Comparison of ENCODE assay signal across 8 mouse cellular contexts in the genomic region with DNA sequence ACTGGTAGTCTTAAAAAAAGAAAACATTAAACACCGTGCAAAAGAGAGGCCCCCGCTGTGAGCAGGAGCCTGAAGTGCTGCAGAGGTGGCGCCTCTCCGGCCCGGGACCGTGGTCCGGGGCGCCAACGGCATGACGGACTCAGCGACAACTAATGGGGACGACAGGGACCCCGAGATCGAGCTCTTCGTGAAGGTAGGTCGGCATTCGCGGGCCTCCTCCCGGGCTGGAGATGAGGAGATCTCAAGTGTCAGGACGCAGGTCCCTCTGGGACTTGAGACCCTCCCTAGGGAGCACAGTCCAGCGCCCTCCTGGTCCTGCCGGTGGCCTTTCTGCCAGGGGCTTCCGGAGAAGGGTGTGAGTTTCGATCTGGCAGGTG. TPM values are rescaled to one million over a fixed set of nuclear protein-coding genes. Genes with fewer than 3 reads are reported as not detected.
A peak's percentile ranks its signal among the peaks of the same experiment; 100 is the strongest.
DNase-seq lines count a peak whose midpoint lies in the region; ATAC-seq and TF ChIP-seq lines count a peak whose summit lies in the region.

No protein-coding gene starts in this region.

- peaks cover 17% of the 10 kb centered on the region for H3K4me1 ChIP-seq in heart, adult 2 months (ENCODE audit: control insufficient read depth, insufficient read depth, low read length)
- H3K4me1 ChIP-seq in bone marrow, adult 2 months (ENCODE audit: control insufficient read depth, insufficient read depth, low read length), result no peaks in the 10 kb centered on the region; the same call in 1 of the 2 replicates
- H3K4me1 ChIP-seq in kidney, embryonic 16.5 days (ENCODE audit: insufficient read depth, low read length), result peaks cover 15% of the 10 kb centered on the region
- peaks cover 10% of the 10 kb centered on the region for H3K4me1 ChIP-seq in midbrain, embryonic 11.5 days (ENCODE audit: control insufficient read depth, insufficient read depth, low read length)

- TF ChIP-seq POLR2A in heart, adult 2 months (IDR thresholded peaks at IDR 0.05; ENCODE audit: insufficient read depth, low read depth, low read length), result no peak
- no peak for TF ChIP-seq POLR2A in bone marrow, adult 2 months (IDR thresholded peaks at IDR 0.05; ENCODE audit: borderline replicate concordance, control insufficient read depth, low read depth, low read length)

- TF ChIP-seq EP300 in heart, adult 2 months (IDR thresholded peaks at IDR 0.05; ENCODE audit: insufficient read depth, low read depth, low read length), result no peak

- peak overlapping the region; percentile 82 for H3K4me2 ChIP-seq in kidney, embryonic 16.5 days (replicated peaks; ENCODE audit: low read depth, low read length)
- peak overlapping the region; percentile 90 for H3K4me2 ChIP-seq in midbrain, embryonic 11.5 days

- peak overlapping the region; percentile 89 for H3K9ac ChIP-seq in heart, adult 2 months (ENCODE audit: low read depth, low read length)
- H3K9ac ChIP-seq in kidney, embryonic 16.5 days (replicated peaks; ENCODE audit: low read length), result peak overlapping the region; percentile 58
- peak overlapping the region; percentile 48 for H3K9ac ChIP-seq in midbrain, embryonic 11.5 days (ENCODE audit: low read length)

- H3K27ac ChIP-seq in heart, adult 2 months, result peak overlapping the region; percentile 90
- H3K27ac ChIP-seq in bone marrow, adult 2 months (ENCODE audit: control insufficient read depth, insufficient read depth, low read depth, low read length, poor library complexity), result no peak overlapping the region
- 0 out of 2 replicates have a peak overlapping the region, but pooled peaks have one; percentile 1 for H3K27ac ChIP-seq in kidney, embryonic 16.5 days (ENCODE audit: low read length)
- no peak overlapping the region for H3K27ac ChIP-seq in midbrain, embryonic 11.5 days (ENCODE audit: low read depth, low read length)

- peak; percentile 43; the same call in 1 of the 2 replicates for ATAC-seq in kidney, embryonic 16.5 days (ENCODE audit: low FRiP score, low TSS enrichment)
- peak; percentile 40; the same call in 1 of the 2 replicates for ATAC-seq in midbrain, embryonic 11.5 days (ENCODE audit: low FRiP score)

- H3K9me3 ChIP-seq in kidney, embryonic 16.5 days (ENCODE audit: low read length), result no peaks in the 10 kb centered on the region
- H3K9me3 ChIP-seq in midbrain, embryonic 11.5 days (ENCODE audit: control insufficient read depth, low read length), result no peaks in the 10 kb centered on the region

- H3K27me3 ChIP-seq in heart, adult 2 months (ENCODE audit: control insufficient read depth, insufficient read depth, low read length), result no peaks in the 10 kb centered on the region
- H3K27me3 ChIP-seq in kidney, embryonic 16.5 days (ENCODE audit: insufficient read depth, low read length), result peaks cover 7% of the 10 kb centered on the region; the same call in 1 of the 2 replicates
- H3K27me3 ChIP-seq in midbrain, embryonic 11.5 days (ENCODE audit: control insufficient read depth, insufficient read depth, low read length), result peaks cover 19% of the 10 kb centered on the region

- peaks cover 5% of the 10 kb centered on the region for H3K79me2 ChIP-seq in heart, adult 2 months (replicated peaks; ENCODE audit: control insufficient read depth, insufficient read depth, low read length)

- H3K4me3 ChIP-seq in heart, adult 2 months, result peak overlapping the region; percentile 97
- peak overlapping the region; percentile 54 for H3K4me3 ChIP-seq in bone marrow, adult 2 months (replicated peaks; ENCODE audit: control insufficient read depth, low read depth, low read length)
- H3K4me3 ChIP-seq in kidney, embryonic 16.5 days (ENCODE audit: low read length), result peak overlapping the region; percentile 50
- peak overlapping the region; percentile 35 for H3K4me3 ChIP-seq in midbrain, embryonic 11.5 days (ENCODE audit: low read depth, low read length)

- peaks cover 11% of the 10 kb centered on the region for H3K36me3 ChIP-seq in heart, adult 2 months (ENCODE audit: control insufficient read depth, insufficient read depth, low read length)
- no peaks in the 10 kb centered on the region for H3K36me3 ChIP-seq in kidney, embryonic 16.5 days (ENCODE audit: insufficient read depth, low read length)
- H3K36me3 ChIP-seq in midbrain, embryonic 11.5 days (ENCODE audit: control insufficient read depth, insufficient read depth, low read length), result no peaks in the 10 kb centered on the region

- no peak for TF ChIP-seq CTCF in heart, adult 2 months (IDR thresholded peaks at IDR 0.05)
- TF ChIP-seq CTCF in bone marrow, adult 2 months (IDR thresholded peaks at IDR 0.05; ENCODE audit: control insufficient read depth, insufficient read depth, low read length), result no peak

- intact Hi-C loops in heart, adult 2 months (cut with DNase I), result loop anchor here (1.0 kb wide), 3 partner anchors 37 to 68 kb away; no protein-coding TSS in a partner anchor
- intact Hi-C loops in gastrocnemius, postnatal 36 days (cut with DNase I), result loop anchor here (2.0 to 5.0 kb wide), 2 partner anchors 36 to 68 kb away; no protein-coding TSS in a partner anchor

- DNase-seq in heart, adult 2 months, result peak; percentile 60 to 73
- DNase-seq in heart, adult 8-10 months (ENCODE audit: low spot score), result no peak
- DNase-seq in gastrocnemius, postnatal 36 days, result peak; percentile 22 to 53
- DNase-seq in midbrain, embryonic 11.5 days (ENCODE audit: low spot score, missing footprints), result peak; percentile 93
- DNase-seq in layer of hippocampus, adult 8-10 months (ENCODE audit: low spot score in 2 of 2), result no peak
- no peak for DNase-seq in right cerebral cortex, postnatal 10 days (ENCODE audit: low spot score in 2 of 2)

- WGBS in heart, adult 2 months, result 0% methylated on average over 24 of the region's 24 CpGs
- WGBS in bone marrow, adult 2 months, result under 1% methylated on average over 24 of the region's 24 CpGs
- WGBS in kidney, embryonic 16.5 days, result 0% methylated on average over 24 of the region's 24 CpGs
- WGBS in midbrain, embryonic 11.5 days, result under 1% methylated on average over 24 of the region's 24 CpGs

RNA-seq across cellular contexts. Expression of gene Clic5, which starts 0.4 kb away (rescaled TPM):
- total RNA-seq in heart, adult 2 months (2021), result 100 to 1,000 TPM; 128 to 171 TPM
- 33.2 and 61.4 TPM in 2 replicates for polyA plus RNA-seq in heart, adult 2 months (2012; rRNA removed)
- 100 to 1,000 TPM; 161 to 179 (median 171) TPM for total RNA-seq in heart, adult 8-10 months (2022)
- 0.82 TPM in 1 of 2 replicates, not detected in the other for polyA plus RNA-seq in bone marrow, adult 2 months (2011; ENCODE audit: insufficient read depth, insufficient read length, low replicate concordance, missing spikeins)
- 100 to 1,000 TPM; 138 to 144 TPM for total RNA-seq in gastrocnemius, postnatal 36 days (2021)
- polyA plus RNA-seq in kidney, embryonic 16.5 days (2015; fragmentation: Nextera tagmentation; extraction: Ambion mirVana), result 11.1 and 12.4 TPM in 2 replicates
- 0.98 and 1.1 TPM in 2 replicates for polyA plus RNA-seq in midbrain, embryonic 11.5 days (2014; fragmentation: Nextera tagmentation; extraction: Ambion mirVana)
- total RNA-seq in layer of hippocampus, adult 8-10 months (2022), result 1 to 10 TPM; 3.6 to 4.5 (median 3.9) TPM

Comparison
In these comparisons a context has a peak if more than half of its experiments do, and no peak if none do; other contexts are left out.
1. DNase-seq: peak in heart, adult 2 months (2 of 2), gastrocnemius, postnatal 36 days (2 of 2) and midbrain, embryonic 11.5 days (single experiment); none in heart, adult 8-10 months (single experiment), layer of hippocampus, adult 8-10 months (0 of 2) and right cerebral cortex, postnatal 10 days (0 of 2).
2. H3K27ac ChIP-seq: peak in heart, adult 2 months (single experiment) and kidney, embryonic 16.5 days (single experiment); none in bone marrow, adult 2 months (single experiment) and midbrain, embryonic 11.5 days (single experiment).
3. H3K4me3 ChIP-seq: peak in every context shown above with its lines; median percentile 97 in heart, adult 2 months; 54 in bone marrow, adult 2 months; 50 in kidney, embryonic 16.5 days; 35 in midbrain, embryonic 11.5 days.
4. RNA of gene Clic5, which starts 0.4 kb away (total RNA-seq): 161 to 179 TPM in heart, adult 8-10 months, 128 to 171 TPM in heart, adult 2 months and 138 to 144 TPM in gastrocnemius, postnatal 36 days; 3.6 to 4.5 TPM in layer of hippocampus, adult 8-10 months; every median in the first group is over 10 times any median in the second.
5. Peak in every context shown above with its lines, with median percentiles within 50 percentile points of each other: H3K9ac ChIP-seq.